Mouse (Mus musculus): ENCODE data around the gene Slc52a3. TPM values are rescaled to one million over a fixed set of nuclear protein-coding genes. Genes with fewer than 3 reads are reported as not detected.

The Slc52a3 gene
- polyA plus RNA-seq, 1 experiment from 2014 or later, result 0.36 TPM

- Histone ChIP-seq H3K9ac (replicated peaks; ENCODE audit: low read length) (peak overlapping the region; percentile 75), H3K36me3 (replicated peaks; ENCODE audit: control insufficient read depth, insufficient read depth, low read depth, low read length) (no peaks in the 10 kb centered on the region), H3K4me2 (ENCODE audit: low read depth, low read length) (peak overlapping the region; percentile 97), H3K4me1 (ENCODE audit: control insufficient read depth, insufficient read depth, low read length) (peaks cover 8% of the 10 kb centered on the region; the same call in 1 of the 2 replicates), H3K27ac (replicated peaks; ENCODE audit: low read depth, low read length) (peak overlapping the region; percentile 28; the same call in 1 of the 2 replicates), H3K9me3 (replicated peaks; ENCODE audit: control insufficient read depth, low read length) (no peaks in the 10 kb centered on the region), H3K27me3 (ENCODE audit: control insufficient read depth, insufficient read depth, low read length) (peaks cover 35% of the 10 kb centered on the region), H3K4me3 (ENCODE audit: low read depth, low read length) (peak overlapping the region; percentile 49)
- peak; percentile 42 for DNase-seq (ENCODE audit: low spot score)
- ATAC-seq (replicated peaks; ENCODE audit: insufficient number of reproducible peaks, low FRiP score, low TSS enrichment, low read depth), result peak; percentile 46; the same call in 1 of the 2 replicates
- under 1% methylated on average over 53 of the region's 82 CpGs for WGBS
Measured at GRCm38 (mm10) chr2:152048003-152048980, 52.0 kb downstream of the Slc52a3 start.

- no peaks in the 10 kb centered on the region for H3K9me3 ChIP-seq (replicated peaks; ENCODE audit: control insufficient read depth, low read length)
- peak; percentile 50 for DNase-seq (ENCODE audit: low spot score)
- peaks cover 35% of the 10 kb centered on the region for H3K27me3 ChIP-seq (ENCODE audit: control insufficient read depth, insufficient read depth, low read length)
- peak overlapping the region; percentile 97 for H3K4me2 ChIP-seq (ENCODE audit: low read depth, low read length)
- peaks cover 8% of the 10 kb centered on the region; the same call in 1 of the 2 replicates for H3K4me1 ChIP-seq (ENCODE audit: control insufficient read depth, insufficient read depth, low read length)
- no peaks in the 10 kb centered on the region for H3K36me3 ChIP-seq (replicated peaks; ENCODE audit: control insufficient read depth, insufficient read depth, low read depth, low read length)
- H3K4me3 ChIP-seq (ENCODE audit: low read depth, low read length), result peak overlapping the region; percentile 49
- H3K9ac ChIP-seq (replicated peaks; ENCODE audit: low read length), result peak overlapping the region; percentile 75
- under 1% methylated on average over 19 of the region's 24 CpGs for WGBS
- H3K27ac ChIP-seq (replicated peaks; ENCODE audit: low read depth, low read length), result 0 out of 2 replicates have a peak overlapping the region, but pooled peaks have one; percentile 13
- peak; percentile 17; the same call in 1 of the 2 replicates for ATAC-seq (replicated peaks; ENCODE audit: insufficient number of reproducible peaks, low FRiP score, low TSS enrichment, low read depth)
Measured at GRCm38 (mm10) chr2:152048981-152049441, 52.7 kb downstream of the Slc52a3 start.

GRCm38 (mm10) chr2:152049611-152050270 is 53.4 kb downstream of the Slc52a3 start:
- ATAC-seq (replicated peaks; ENCODE audit: insufficient number of reproducible peaks, low FRiP score, low TSS enrichment, low read depth), result no peak
- H3K9me3 ChIP-seq (replicated peaks; ENCODE audit: control insufficient read depth, low read length), result no peaks in the 10 kb centered on the region
- H3K27me3 ChIP-seq (ENCODE audit: control insufficient read depth, insufficient read depth, low read length), result peaks cover 35% of the 10 kb centered on the region
- no peak overlapping the region for H3K4me3 ChIP-seq (ENCODE audit: low read depth, low read length)
- H3K36me3 ChIP-seq (replicated peaks; ENCODE audit: control insufficient read depth, insufficient read depth, low read depth, low read length), result no peaks in the 10 kb centered on the region
- no peak overlapping the region for H3K9ac ChIP-seq (replicated peaks; ENCODE audit: low read length)
- no peak overlapping the region for H3K27ac ChIP-seq (replicated peaks; ENCODE audit: low read depth, low read length)
- H3K4me1 ChIP-seq (ENCODE audit: control insufficient read depth, insufficient read depth, low read length), result peaks cover 8% of the 10 kb centered on the region; the same call in 1 of the 2 replicates
- DNase-seq (ENCODE audit: low spot score), result no peak
- WGBS, result 4% methylated on average over 13 of the region's 13 CpGs
- no peak overlapping the region for H3K4me2 ChIP-seq (ENCODE audit: low read depth, low read length)

GRCm38 (mm10) chr2:152050316-152050715 is 54.0 kb downstream of the Slc52a3 start:
- Histone ChIP-seq H3K9ac (replicated peaks; ENCODE audit: low read length) (no peak overlapping the region), H3K4me3 (ENCODE audit: low read depth, low read length) (no peak overlapping the region), H3K27ac (replicated peaks; ENCODE audit: low read depth, low read length) (no peak overlapping the region), H3K4me2 (ENCODE audit: low read depth, low read length) (no peak overlapping the region), H3K36me3 (replicated peaks; ENCODE audit: control insufficient read depth, insufficient read depth, low read depth, low read length) (no peaks in the 10 kb centered on the region), H3K9me3 (replicated peaks; ENCODE audit: control insufficient read depth, low read length) (no peaks in the 10 kb centered on the region), H3K27me3 (ENCODE audit: control insufficient read depth, insufficient read depth, low read length) (peaks cover 35% of the 10 kb centered on the region), H3K4me1 (ENCODE audit: control insufficient read depth, insufficient read depth, low read length) (peaks cover 8% of the 10 kb centered on the region; the same call in 1 of the 2 replicates)
- 5% methylated on average over 7 of the region's 7 CpGs for WGBS
- no peak for ATAC-seq (replicated peaks; ENCODE audit: insufficient number of reproducible peaks, low FRiP score, low TSS enrichment, low read depth)
- no peak for DNase-seq (ENCODE audit: low spot score)

- WGBS, result 63% methylated on average over 3 of the region's 3 CpGs
- H3K4me2 ChIP-seq (ENCODE audit: low read depth, low read length), result no peak overlapping the region
- H3K9me3 ChIP-seq (replicated peaks; ENCODE audit: control insufficient read depth, low read length), result no peaks in the 10 kb centered on the region
- no peak for ATAC-seq (replicated peaks; ENCODE audit: insufficient number of reproducible peaks, low FRiP score, low TSS enrichment, low read depth)
- H3K4me3 ChIP-seq (ENCODE audit: low read depth, low read length), result no peak overlapping the region
- no peak for DNase-seq (ENCODE audit: low spot score)
- H3K27me3 ChIP-seq (ENCODE audit: control insufficient read depth, insufficient read depth, low read length), result peaks cover 30% of the 10 kb centered on the region
- no peaks in the 10 kb centered on the region for H3K36me3 ChIP-seq (replicated peaks; ENCODE audit: control insufficient read depth, insufficient read depth, low read depth, low read length)
- H3K9ac ChIP-seq (replicated peaks; ENCODE audit: low read length), result no peak overlapping the region
- H3K27ac ChIP-seq (replicated peaks; ENCODE audit: low read depth, low read length), result no peak overlapping the region
- peaks cover 8% of the 10 kb centered on the region; the same call in 1 of the 2 replicates for H3K4me1 ChIP-seq (ENCODE audit: control insufficient read depth, insufficient read depth, low read length)
Measured at GRCm38 (mm10) chr2:152051985-152052384, 55.7 kb downstream of the Slc52a3 start.

GRCm38 (mm10) chr2:152055406-152055805 is 59.1 kb downstream of the Slc52a3 start:
- 61% methylated on average over 1 of the region's 1 CpGs for WGBS
- no peak overlapping the region for H3K27ac ChIP-seq (replicated peaks; ENCODE audit: low read depth, low read length)
- no peaks in the 10 kb centered on the region for H3K9me3 ChIP-seq (replicated peaks; ENCODE audit: control insufficient read depth, low read length)
- no peaks in the 10 kb centered on the region for H3K4me1 ChIP-seq (ENCODE audit: control insufficient read depth, insufficient read depth, low read length)
- no peak overlapping the region for H3K4me3 ChIP-seq (ENCODE audit: low read depth, low read length)
- no peak overlapping the region for H3K4me2 ChIP-seq (ENCODE audit: low read depth, low read length)
- H3K27me3 ChIP-seq (ENCODE audit: control insufficient read depth, insufficient read depth, low read length), result peaks cover 4% of the 10 kb centered on the region; the same call in 1 of the 2 replicates
- ATAC-seq (replicated peaks; ENCODE audit: insufficient number of reproducible peaks, low FRiP score, low TSS enrichment, low read depth) (no peak), DNase-seq (ENCODE audit: low spot score) (no peak)
- H3K36me3 ChIP-seq (replicated peaks; ENCODE audit: control insufficient read depth, insufficient read depth, low read depth, low read length), result no peaks in the 10 kb centered on the region
- H3K9ac ChIP-seq (replicated peaks; ENCODE audit: low read length), result no peak overlapping the region

- WGBS, result 63% methylated on average over 22 of the region's 22 CpGs
- no peak for DNase-seq (ENCODE audit: low spot score)
- Histone ChIP-seq H3K4me2 (ENCODE audit: low read depth, low read length) (no peak overlapping the region), H3K36me3 (replicated peaks; ENCODE audit: control insufficient read depth, insufficient read depth, low read depth, low read length) (no peaks in the 10 kb centered on the region), H3K27ac (replicated peaks; ENCODE audit: low read depth, low read length) (no peak overlapping the region), H3K9me3 (replicated peaks; ENCODE audit: control insufficient read depth, low read length) (no peaks in the 10 kb centered on the region), H3K9ac (replicated peaks; ENCODE audit: low read length) (no peak overlapping the region), H3K4me1 (ENCODE audit: control insufficient read depth, insufficient read depth, low read length) (no peaks in the 10 kb centered on the region), H3K4me3 (ENCODE audit: low read depth, low read length) (no peak overlapping the region), H3K27me3 (ENCODE audit: control insufficient read depth, insufficient read depth, low read length) (no peaks in the 10 kb centered on the region)
- no peak; the same call in 1 of the 2 replicates for ATAC-seq (replicated peaks; ENCODE audit: insufficient number of reproducible peaks, low FRiP score, low TSS enrichment, low read depth)
Measured at GRCm38 (mm10) chr2:152056368-152057251, 60.3 kb downstream of the Slc52a3 start.
